Mouse (Mus musculus): ENCODE measurements around the gene Olfr878. TPM values are rescaled to one million over a fixed set of nuclear protein-coding genes. Genes with fewer than 3 reads are reported as not detected.
A peak's percentile ranks its signal among the peaks of the same experiment; 100 is the strongest.

Olfr878 gene
- not detected for total RNA-seq (2021)
- long read RNA-seq, experiment 1: 0 reads
- long read RNA-seq, experiment 2: 0 reads

DNA sequence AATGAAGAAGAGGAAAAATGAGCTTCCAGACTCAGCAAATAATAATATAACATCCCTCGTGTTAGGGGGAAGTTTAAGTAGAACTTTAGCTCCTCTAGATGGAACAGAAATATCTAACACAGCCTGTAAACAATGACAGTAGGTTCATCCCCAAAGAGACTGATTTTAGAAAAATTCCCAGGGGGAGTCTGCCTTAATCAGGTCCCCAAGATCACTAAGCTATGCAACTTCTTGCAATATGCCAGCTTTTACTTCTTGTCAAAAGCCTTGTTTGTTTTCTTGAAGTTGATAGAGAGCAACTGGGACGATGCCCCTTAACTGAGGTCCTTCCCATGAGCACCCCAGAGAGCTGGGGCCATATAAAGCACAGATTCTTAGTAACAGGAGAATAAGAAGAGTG lies at the start of gene Olfr878:
Gene Olfr878, plus strand, starts transcription at position 301 of the 400 bp plus-strand sequence.
- intact Hi-C loops (cut with DNase I): no loop called here
- DNase-seq: no peak

DNA sequence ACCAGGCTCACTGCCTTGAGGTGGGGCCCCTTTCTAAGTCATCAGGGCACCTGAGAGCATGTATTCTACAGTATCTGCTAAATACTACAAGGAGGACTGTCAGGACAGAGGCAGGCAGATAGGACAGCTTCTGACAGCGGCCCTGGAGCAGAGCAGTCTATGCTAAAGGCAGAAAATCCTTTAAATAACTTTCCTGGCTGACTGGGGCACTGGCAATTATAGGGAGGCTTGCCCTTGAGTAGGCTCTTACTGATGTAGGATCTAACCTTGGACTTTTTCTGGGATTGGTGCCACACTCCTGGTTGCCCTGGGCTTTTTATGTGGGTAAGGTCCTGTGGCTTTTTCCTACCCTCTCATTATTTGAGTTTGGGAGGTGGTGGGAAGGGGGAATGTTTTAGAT lies 47.4 kb upstream of the Olfr878 start:
- intact Hi-C loops (cut with DNase I): no loop called here

DNA sequence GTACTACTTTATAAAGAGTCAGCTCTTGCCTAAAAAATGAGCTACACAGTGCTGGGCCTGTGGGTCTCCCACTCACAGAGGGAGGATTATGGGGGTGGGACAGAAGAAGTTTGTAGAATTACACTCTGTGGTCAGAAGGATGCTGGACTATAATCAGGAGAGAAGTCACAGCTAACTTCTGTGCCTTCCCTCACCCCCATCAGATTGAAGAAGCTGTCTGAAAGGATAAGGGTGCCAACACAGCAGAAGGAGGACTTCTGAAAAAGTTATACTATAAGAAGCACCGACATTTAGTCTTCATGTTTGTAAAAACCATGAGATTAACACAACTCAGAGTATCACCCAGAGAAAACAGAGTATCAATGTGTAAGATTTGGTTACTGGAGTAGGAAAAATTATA lies 46.5 kb upstream of the Olfr878 start:
- no peak for DNase-seq
- intact Hi-C loops (cut with DNase I): no loop called here

More for the DNA sequence above, 47.4 kb upstream of the Olfr878 start:
- DNase-seq: no peak

DNA sequence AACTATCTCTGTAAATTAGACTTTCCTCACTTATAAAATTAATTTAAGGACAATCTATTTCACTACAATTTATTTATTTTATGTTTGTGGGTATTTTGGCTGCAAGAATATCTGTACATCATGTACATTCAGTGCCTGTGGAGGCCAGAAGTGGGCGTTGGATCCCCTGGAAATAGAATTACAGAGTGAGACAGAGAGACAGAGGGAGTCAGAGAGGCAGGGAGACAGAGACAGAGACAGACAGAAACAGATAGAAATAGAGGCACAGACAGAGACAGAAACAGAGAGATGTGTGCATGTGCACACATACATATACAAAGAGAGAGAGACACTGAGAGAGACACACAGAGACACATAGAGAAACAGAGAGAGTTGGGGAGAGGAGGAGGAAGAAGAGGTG lies 46.1 kb upstream of the Olfr878 start:
- DNase-seq: no peak
- intact Hi-C loops (cut with DNase I): no loop called here

DNA sequence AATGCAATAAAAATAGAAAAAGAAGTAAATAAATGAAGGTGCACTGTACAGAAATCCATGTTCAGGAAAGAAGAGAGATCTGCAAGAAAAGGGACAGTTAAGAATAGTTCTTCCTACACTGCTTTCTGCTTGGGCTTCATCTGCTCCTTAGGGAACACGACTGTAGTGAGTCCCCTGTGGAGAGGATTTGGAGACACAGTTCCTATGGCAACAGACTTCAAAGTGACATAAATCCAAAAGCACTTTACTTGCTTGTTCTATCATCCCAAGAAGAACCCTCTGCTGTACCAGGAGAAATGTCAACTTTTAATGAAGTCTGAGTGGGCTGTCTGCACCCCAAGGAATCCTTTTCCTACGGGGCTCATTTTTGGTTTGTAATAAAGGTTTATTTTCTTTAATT lies 26.7 kb upstream of the Olfr878 start:
- DNase-seq: no peak
- intact Hi-C loops (cut with DNase I): no loop called here

DNA sequence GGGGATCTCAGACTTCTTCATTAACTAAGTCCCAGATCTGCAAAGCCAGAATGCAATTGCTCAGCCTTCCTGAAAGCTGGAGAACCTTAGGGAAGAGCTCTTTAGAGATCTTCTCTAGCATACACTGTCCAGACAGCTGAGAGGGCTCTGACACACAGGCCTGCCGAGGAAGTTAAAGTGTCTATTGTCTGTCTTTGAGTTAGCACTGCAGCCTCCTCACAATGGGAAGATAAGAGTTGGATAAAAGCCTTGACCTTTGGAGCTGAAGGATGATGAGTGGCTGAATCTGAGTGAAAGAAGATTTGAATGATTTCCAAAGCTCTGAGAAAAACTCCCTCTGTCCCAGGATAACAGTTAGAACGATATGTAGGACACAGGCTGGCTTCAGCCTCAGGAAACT lies 21.0 kb upstream of the Olfr878 start, which contains the start of gene Olfr145:
Gene Olfr145, plus strand, starts transcription at position 64 of the 400 bp plus-strand sequence.
- intact Hi-C loops (cut with DNase I): loop anchor here (2.0 kb wide), 1 partner anchor 24 kb away; no protein-coding TSS in a partner anchor

DNA sequence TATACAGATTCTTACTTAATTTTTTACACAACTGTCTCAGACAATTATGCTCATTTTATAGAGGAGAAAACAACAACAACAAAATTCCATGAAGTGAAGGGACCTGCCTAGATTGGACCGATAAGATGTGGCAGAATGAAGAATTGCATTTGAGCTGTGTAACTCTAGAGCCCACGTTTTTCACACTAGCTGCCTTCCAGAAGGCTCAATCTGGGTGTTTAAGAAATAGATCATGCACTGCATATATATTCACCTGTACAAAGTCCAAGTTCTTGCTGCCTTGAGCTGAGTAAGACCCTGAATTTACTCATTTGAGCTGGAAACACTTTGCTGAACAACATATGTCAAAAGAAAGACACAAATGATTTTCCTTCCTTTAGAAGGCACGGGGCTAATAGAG lies 12.1 kb upstream of the Olfr878 start:
- intact Hi-C loops (cut with DNase I): no loop called here
- no peak for DNase-seq

More for the DNA sequence above, 21.0 kb upstream of the Olfr878 start, which contains the start of gene Olfr145:
- DNase-seq: no peak

DNA sequence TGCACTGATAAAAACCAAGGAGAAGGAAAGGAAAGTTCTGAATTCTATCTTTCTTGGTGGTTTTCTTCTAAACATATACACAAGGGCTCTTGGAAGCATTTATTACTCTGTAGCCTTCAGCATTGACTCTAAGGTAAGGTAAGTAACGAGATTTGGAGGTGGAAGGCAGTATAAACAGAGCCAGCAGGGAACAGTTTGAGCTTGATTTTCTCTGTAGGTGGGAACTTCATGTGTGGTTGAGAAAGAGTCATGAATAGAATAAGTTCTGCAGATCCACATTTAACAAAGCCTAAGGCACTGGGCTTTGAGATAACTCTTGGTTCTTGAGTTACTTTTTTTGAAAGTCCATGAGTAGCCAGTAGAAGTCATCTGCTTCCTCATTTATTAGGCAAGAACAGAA lies 378 bp downstream of the Olfr878 start:
- intact Hi-C loops (cut with DNase I): no loop called here
- DNase-seq: no peak

DNA sequence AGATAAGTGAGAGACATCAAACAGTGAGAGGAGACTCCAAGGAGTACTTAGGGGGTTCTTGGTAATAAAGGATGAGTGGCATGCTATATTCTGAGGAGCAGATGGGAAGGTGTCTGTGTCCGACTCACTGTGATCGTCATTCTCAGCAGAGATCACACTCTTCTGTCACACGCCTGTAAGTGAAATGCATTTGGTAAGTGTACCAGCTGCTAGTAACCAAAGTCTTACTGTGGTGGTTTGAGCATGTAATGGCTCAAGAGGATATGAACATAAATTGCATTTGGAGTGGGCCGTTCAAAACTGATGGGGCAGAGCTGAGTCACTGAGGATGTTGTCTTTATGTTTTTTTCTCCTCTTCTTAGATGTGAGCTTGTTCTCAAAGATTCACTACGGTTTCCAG lies 6.6 kb downstream of the Olfr878 start:
- intact Hi-C loops (cut with DNase I): no loop called here
- no peak for DNase-seq

DNA sequence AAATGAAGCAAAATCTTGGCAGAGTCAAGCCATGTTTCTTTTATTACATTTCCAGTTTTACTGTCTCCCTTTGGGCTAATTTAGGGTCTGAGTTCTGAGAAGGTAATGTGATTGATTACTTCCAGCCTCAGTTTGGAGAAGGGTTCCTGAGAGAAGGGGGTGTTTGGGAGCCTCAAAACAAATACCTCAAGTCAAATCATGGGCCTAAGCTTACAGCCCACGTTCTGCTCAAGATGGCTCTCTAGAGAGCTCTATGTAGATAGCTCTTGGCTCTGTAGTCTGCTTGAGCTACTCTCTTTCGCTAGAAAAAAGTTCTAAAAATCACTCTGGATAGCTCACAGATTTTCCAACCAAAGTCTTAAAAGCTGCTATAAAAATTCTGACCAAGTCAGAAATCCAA lies 7.8 kb downstream of the Olfr878 start:
- DNase-seq: no peak
- intact Hi-C loops (cut with DNase I): no loop called here

DNA sequence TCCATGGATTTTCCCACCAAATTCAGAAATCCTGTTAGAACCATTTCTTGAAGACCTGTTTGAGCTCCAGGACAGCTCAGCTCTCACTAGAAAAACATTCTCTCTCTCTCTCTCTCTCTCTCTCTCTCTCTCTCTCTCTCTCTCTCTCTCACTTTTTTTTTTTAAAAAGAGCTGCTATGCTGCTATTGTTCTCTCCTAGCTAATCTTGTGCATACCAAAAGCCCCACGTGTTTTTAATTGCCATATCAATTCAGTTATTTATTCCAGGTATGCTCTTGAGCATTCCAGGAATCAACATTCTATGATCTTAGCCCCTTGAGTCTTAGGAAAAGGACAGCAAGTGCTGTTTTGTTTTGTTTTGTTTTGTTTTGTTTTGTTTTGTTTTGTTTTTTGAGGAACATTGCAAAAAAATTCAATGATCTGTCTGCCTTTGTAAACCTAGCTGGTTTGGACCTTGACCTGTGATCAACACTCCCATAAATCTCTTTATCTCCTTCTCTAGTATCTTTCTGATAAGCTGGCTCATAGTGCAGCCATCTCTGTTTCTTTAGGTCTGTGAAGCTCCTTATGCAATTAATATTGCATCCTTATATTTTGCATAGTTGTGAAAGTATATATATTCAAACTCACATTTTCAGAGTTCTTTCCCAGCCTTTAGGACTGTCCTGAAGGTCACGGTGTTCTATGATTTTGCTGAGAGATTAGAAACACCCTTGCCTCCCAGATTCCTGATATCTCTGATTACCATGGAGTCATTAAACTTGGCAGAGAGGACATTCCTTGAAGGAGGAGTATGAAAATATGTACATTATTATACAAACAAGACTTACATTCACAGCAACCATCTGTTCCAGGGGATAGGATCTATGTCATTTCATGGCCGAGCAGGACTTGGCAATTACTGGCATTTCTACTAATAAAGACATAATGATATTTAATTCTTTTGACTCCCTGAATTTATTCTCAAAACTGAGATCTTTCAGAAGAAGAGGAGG lies 8.7 kb downstream of the Olfr878 start:
- intact Hi-C loops (cut with DNase I): no loop called here
- no peak for DNase-seq

DNA sequence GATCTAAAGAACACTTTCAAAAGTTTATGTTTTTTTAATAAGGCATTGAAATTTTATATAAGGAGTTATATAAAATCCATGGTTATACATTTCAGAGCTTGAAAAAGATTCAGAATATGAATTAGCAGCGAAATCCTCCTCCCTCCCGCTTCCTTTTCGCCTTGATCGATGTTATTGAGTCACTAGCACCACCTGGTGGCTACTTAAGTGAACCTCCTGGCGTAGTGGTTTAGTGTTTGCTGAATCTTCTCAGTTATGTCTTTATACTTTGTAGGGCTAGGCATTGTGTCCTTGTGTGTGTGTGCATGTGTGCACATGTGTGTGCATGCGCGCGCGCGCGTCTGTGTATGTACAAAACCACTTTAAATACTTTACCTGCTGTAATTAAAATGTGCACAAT lies 14.9 kb downstream of the Olfr878 start:
- intact Hi-C loops (cut with DNase I): loop anchor here (2.0 kb wide), 1 partner anchor 242 kb away; no protein-coding TSS in a partner anchor
- DNase-seq: peak in 1 of 2 experiments; percentile 13

DNA sequence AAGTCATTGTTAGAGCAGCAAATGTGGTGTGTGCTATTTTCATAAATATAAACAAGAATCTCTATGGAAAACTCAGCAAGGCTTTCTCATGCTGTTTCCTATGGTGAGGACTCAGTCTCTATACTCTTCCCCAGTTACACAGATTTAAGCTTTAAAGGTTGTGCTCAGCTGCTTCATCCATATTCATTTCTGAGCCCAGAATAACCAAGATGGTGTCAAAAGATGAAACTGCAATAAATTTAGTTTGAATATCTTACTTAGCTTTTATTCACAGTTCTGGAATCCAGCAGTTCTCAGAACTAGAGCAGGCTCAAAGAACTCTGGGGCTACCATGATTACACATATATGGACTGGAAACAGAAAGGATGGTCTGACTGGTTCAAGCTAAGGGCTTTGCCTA lies 16.5 kb downstream of the Olfr878 start:
- no peak for DNase-seq
- intact Hi-C loops (cut with DNase I): no loop called here

DNA sequence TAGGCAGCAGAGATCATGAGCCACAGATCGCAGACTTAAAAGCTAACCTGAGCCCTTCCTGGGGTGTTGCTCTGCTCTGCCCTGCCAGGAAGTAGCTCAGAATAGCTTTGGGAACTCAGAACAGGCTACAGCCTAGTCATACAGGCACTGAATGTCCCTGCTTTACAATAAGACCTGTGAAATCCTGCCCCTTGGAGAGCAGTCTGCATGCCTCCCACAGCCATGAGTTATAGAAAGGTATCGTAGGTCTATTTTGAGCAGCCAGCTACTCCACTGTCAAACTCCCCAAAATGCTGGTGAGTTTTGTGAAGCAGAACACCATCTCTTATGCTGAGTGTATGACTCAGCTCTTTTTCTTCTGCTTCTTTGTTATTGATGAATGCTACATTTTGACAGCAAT lies 23.5 kb downstream of the Olfr878 start:
- DNase-seq: no peak
- intact Hi-C loops (cut with DNase I): no loop called here

Other genes with a start within 250 kb of the Olfr878 start
- gene Panx3, start 248.6 kb upstream of the Olfr878 start, total RNA-seq (2021): not detected
- gene Olfr160, start 201.6 kb upstream of the Olfr878 start, total RNA-seq (2021): not detected
- gene Olfr874, start 172.7 kb upstream of the Olfr878 start, total RNA-seq (2021): not detected
- not detected for gene Olfr875, start 146.0 kb upstream of the Olfr878 start, total RNA-seq (2021)
- not detected for gene Olfr876, start 114.8 kb upstream of the Olfr878 start, total RNA-seq (2021)
- not detected for gene Olfr877, start 63.6 kb upstream of the Olfr878 start, total RNA-seq (2021)
- not detected for gene Olfr145, start 21.1 kb upstream of the Olfr878 start, total RNA-seq (2021)
- gene Olfr881, start 74.0 kb downstream of the Olfr878 start, total RNA-seq (2021): not detected
- gene Olfr883, start 108.0 kb downstream of the Olfr878 start, total RNA-seq (2021): not detected
- not detected for gene Olfr884, start 128.7 kb downstream of the Olfr878 start, total RNA-seq (2021)
- gene Olfr885, start 143.5 kb downstream of the Olfr878 start, total RNA-seq (2021): not detected
- gene Olfr887, start 166.2 kb downstream of the Olfr878 start, total RNA-seq (2021): not detected
- gene Olfr888, start 190.3 kb downstream of the Olfr878 start, total RNA-seq (2021): not detected
- not detected for gene Olfr889, start 197.4 kb downstream of the Olfr878 start, total RNA-seq (2021)
- not detected for gene Olfr890, start 224.7 kb downstream of the Olfr878 start, total RNA-seq (2021)

Data from gastrocnemius, postnatal 36 days (tissue).